Mouse (Mus musculus): ENCODE results near the gene D130052B06Rik. TPM values are rescaled to one million over a fixed set of nuclear protein-coding genes. Genes with fewer than 3 reads are reported as not detected.

Gene D130052B06Rik
- not detected for polyA plus RNA-seq (2014; fragmentation: Illumina TruSeq; extraction: RNeasy Lipid Tissue Mini Kit (QIAGEN cat#74804); ENCODE audit: low replicate concordance)

DNA sequence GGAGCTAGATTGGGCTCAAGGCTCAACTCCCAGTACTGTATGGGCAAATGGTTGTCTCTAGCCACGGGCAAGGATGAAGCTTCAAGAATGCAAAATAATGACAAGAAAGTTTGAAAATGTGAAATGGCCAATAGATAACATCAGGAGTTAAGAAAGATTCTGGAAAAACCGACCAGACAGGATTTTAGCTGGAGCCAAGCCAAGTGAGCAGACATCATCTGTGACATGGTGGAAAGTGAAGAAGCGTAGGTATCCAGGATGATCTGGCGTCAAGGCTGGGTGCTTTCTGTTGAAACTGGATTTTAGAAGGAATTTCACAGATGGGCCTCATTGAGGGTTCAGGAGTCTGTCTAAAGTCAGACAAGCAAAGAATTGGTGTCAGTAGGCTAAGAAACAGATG, at the start of gene D130052B06Rik:
Gene D130052B06Rik (plus strand): TSS at position 317 of the 400 bp plus-strand sequence.

DNA sequence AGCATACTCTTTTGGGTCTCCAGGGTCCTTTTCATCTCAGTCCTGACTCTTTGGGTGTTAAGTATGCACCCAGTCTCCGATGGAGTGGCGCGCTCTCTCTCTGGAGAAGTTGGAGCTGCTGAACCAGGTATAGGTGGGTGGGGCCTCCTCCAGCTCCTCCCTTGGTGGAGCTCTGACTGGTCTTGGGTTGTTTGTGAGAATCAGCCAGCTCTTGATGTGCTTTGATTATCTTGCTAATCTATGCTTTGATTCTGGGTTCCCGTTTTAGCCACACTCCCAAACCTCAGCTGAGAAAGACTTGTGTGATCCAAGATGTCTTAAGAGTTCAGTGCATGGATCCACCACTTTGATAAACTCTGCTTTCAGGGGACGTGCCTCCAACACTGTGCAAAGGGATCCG, 20.2 kb upstream of the D130052B06Rik start, which contains the start of gene Gabrp:
Gene Gabrp (minus strand): TSS at position 101 of the 400 bp plus-strand sequence.

Other genes with a start within 250 kb of the D130052B06Rik start
- 0.26 TPM for gene Ranbp17, start 85.6 kb upstream of the D130052B06Rik start, polyA plus RNA-seq (2014; fragmentation: Illumina TruSeq; extraction: RNeasy Lipid Tissue Mini Kit (QIAGEN cat#74804); ENCODE audit: low replicate concordance)
- gene Gabrp, start 20.3 kb upstream of the D130052B06Rik start, polyA plus RNA-seq (2014; fragmentation: Illumina TruSeq; extraction: RNeasy Lipid Tissue Mini Kit (QIAGEN cat#74804); ENCODE audit: low replicate concordance) = not detected

Measured in small intestine, adult 10 weeks (tissue).